27 mouse cellular contexts compared by ENCODE assay signal in the genomic region with DNA sequence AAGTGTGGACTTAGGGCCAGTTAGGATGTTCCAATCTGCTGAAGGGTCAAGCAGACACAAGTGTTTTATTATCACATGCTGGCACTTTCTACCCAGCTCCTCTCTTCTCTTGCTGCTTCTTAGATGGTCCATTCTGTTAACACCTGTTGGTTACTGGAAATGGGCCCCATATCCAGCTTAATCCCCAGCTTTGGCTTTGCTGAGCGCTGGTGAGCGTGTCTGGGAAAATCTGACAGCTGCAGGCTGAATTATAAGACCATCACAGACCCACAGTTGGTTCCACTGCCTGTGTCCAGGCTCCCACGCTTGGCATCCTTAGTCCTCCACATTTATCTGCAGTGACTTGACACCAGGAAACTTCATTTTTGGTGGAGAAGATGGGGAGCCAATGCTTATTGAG.
"Had no signal": no experiment of that assay in that cellular context is flagged by ENCODE, and none has a peak within 500 bp of the region (broad histone marks: within the 10 kb centered on the region; RNA-seq: fewer than 3 reads in every experiment).

No protein-coding gene starts in this region.

- H3K9me3 ChIP-seq: heart, embryonic 13.5 days; heart, embryonic 15.5 days; hindbrain, embryonic 10.5 days; hindbrain, embryonic 12.5 days; intestine, embryonic 15.5 days; limb, embryonic 12.5 days; limb, embryonic 15.5 days; liver, embryonic 12.5 days had no signal

- H3K4me1 ChIP-seq: hindbrain, embryonic 10.5 days; hindbrain, embryonic 12.5 days; intestine, embryonic 15.5 days; liver, embryonic 12.5 days had no signal

- ATAC-seq: hindbrain, embryonic 16.5 days; inflammation-experienced regulatory T-cells, adult 6 months; intestine, embryonic 15.5 days; intestine, postnatal 0 days; liver, embryonic 12.5 days had no signal

- H3K4me2 ChIP-seq: heart, embryonic 11.5 days; heart, embryonic 13.5 days; heart, embryonic 15.5 days; hindbrain, embryonic 12.5 days; hindbrain, embryonic 14.5 days; intestine, embryonic 15.5 days; limb, embryonic 12.5 days; limb, embryonic 15.5 days; liver, embryonic 12.5 days had no signal

- H3K9ac ChIP-seq: heart, embryonic 13.5 days; heart, embryonic 15.5 days; hindbrain, embryonic 12.5 days; hindbrain, embryonic 14.5 days; intestine, embryonic 15.5 days; limb, embryonic 12.5 days; limb, embryonic 15.5 days; liver, embryonic 12.5 days had no signal

- H3K4me3 ChIP-seq: heart, adult 2 months; heart, embryonic 13.5 days; heart, embryonic 15.5 days; hindbrain, embryonic 10.5 days; hindbrain, embryonic 12.5 days; intestine, embryonic 15.5 days; layer of hippocampus, adult 2 months; limb, embryonic 12.5 days; limb, embryonic 15.5 days; liver, embryonic 12.5 days had no signal

- DNase-seq: gastrocnemius, postnatal 14 days; gastrocnemius, postnatal 36 days; heart, adult 11 months; heart, adult 2 months; heart, postnatal 14 days; heart, postnatal 4 days; kidney, adult 18-20 months; kidney, adult 8-10 months; kidney, postnatal 10 days; kidney, postnatal 25 days; kidney, postnatal 4 days; layer of hippocampus, postnatal 36 days; left cerebral cortex, postnatal 4 days had no signal

- H3K27ac ChIP-seq: heart, adult 2 months; heart, embryonic 13.5 days; heart, embryonic 15.5 days; hindbrain, embryonic 10.5 days; hindbrain, embryonic 12.5 days; hindbrain, embryonic 14.5 days; intestine, embryonic 15.5 days; limb, embryonic 15.5 days; liver, embryonic 12.5 days had no signal

- H3K27me3 ChIP-seq: heart, embryonic 13.5 days; heart, embryonic 15.5 days; hindbrain, embryonic 12.5 days; intestine, embryonic 15.5 days; limb, embryonic 12.5 days; limb, embryonic 15.5 days; liver, embryonic 12.5 days had no signal
